Mouse (Mus musculus): ENCODE data around the gene Eme1.
A peak's percentile ranks its signal among the peaks of the same experiment; 100 is the strongest.

Eme1 gene

DNA sequence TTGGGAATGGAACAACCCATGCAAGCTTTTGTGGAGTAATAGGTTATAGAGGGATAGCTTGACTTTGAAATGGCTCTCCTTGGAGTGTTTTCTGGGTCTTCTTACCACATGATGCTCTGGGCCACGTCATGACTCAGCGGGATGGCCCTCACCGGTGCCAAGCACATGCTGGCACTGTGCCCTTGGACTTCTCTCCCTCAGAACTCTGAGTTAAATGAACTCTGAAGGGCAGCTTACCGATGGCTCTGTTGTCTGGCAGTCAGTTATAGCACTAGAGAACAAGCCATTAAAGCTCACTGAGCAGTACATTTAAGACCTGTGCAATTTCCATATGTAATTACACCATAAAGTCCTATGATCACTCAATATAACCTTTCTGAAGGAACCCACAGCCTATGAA lies 56.4 kb downstream of the Eme1 start:
- no peak for DNase-seq (ENCODE audit: low spot score in 2 of 2)

DNA sequence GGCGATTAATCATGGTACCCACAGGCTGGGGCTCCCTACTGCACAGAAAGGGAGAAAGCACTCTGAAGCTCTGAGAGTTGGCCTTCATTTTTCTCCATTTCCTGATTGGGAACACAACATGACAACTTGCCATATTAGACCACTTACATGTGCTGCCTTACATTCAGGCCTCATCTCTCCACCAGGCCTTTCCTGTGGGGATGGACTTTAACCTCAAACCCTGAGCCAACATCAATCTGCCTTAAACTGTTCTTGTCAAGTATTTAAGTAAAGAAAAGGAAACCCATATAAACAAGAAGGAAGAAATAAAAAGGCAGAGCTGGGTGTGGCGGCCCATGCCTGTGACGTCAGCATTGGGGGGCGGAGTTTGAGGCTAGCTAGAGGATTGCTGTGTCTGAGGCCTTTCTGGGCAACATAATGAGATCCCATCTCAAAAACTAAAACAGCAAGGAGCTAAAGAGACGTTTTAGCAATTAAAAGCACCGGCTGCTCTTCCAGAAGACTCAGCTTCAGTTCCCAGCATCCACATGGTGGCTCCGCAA lies 57.4 kb downstream of the Eme1 start:
- peak; percentile 25 to 81 for DNase-seq (ENCODE audit: low spot score in 2 of 2)
